Mouse (Mus musculus) limb, embryonic 12.5 days (tissue): Measurements from ENCODE around the gene Gm20388. TPM values are rescaled to one million over a fixed set of nuclear protein-coding genes. Genes with fewer than 3 reads are reported as not detected.
A peak's percentile ranks its signal among the peaks of the same experiment; 100 is the strongest.

Experiments
- ATAC-seq: fragments of 200-750 bp; cut with Nextera tagmentation; 2 replicates; pipeline ENCODE4 v1.8.0; 2017; ENCODE audit warnings: low read depth, moderate TSS enrichment; ENCODE audit not compliant: insufficient number of reproducible peaks, insufficient read depth, low FRiP score, low TSS enrichment
- H3K27ac ChIP-seq: fragments of 300-500 bp; sonication (generic); 2 replicates; pipeline ENCODE4 v1.5.1; 2016; ENCODE audit warnings: mild to moderate bottlenecking, moderate library complexity
- H3K27me3 ChIP-seq: fragments of 300-500 bp; sonication (generic); 2 replicates; pipeline ENCODE4 v1.6.1; 2016; ENCODE audit warnings: mild to moderate bottlenecking, moderate library complexity
- H3K36me3 ChIP-seq: fragments of 300-500 bp; sonication (generic); 2 replicates; pipeline ENCODE4 v1.6.1; 2016; ENCODE audit warnings: mild to moderate bottlenecking, moderate library complexity
- H3K4me1 ChIP-seq: fragments of 300-500 bp; sonication (generic); replicated peaks from 2 replicates; pipeline ENCODE4 v1.6.1; 2016
- H3K4me2 ChIP-seq: fragments of 300-500 bp; sonication (generic); 2 replicates; pipeline ENCODE4 v1.6.1; 2016; ENCODE audit warnings: mild to moderate bottlenecking, moderate library complexity
- H3K4me3 ChIP-seq: fragments of 300-500 bp; sonication (generic); replicated peaks from 2 replicates; pipeline ENCODE4 v1.5.1; 2016; ENCODE audit warnings: mild to moderate bottlenecking
- H3K9ac ChIP-seq: fragments of 300-500 bp; sonication (generic); replicated peaks from 2 replicates; pipeline ENCODE4 v1.6.1; 2016; ENCODE audit warnings: mild to moderate bottlenecking, moderate library complexity
- H3K9me3 ChIP-seq: fragments of 300-500 bp; sonication (generic); 2 replicates; pipeline ENCODE4 v1.6.1; 2016; ENCODE audit warnings: mild to moderate bottlenecking, moderate library complexity
- WGBS: fragments of 180-500 bp; shearing (Covaris S2); methylation state at CpG from one replicate; pipeline ENCODE4 v1.1.7; 2016; 5-methylcytosine and 5-hydroxymethylcytosine counted together
- polyA plus RNA-seq: library from polyadenylated mRNA; unstranded; fragments of >200 nt; fragmentation: Nextera tagmentation; extraction: Ambion mirVana; gene quantifications from 2 replicates; pipeline ENCODE4 v1.2.1, GENCODE M21; 2016

Gm20388 gene
- polyA plus RNA-seq, 1 experiment from 2014 or later = not detected

DNA sequence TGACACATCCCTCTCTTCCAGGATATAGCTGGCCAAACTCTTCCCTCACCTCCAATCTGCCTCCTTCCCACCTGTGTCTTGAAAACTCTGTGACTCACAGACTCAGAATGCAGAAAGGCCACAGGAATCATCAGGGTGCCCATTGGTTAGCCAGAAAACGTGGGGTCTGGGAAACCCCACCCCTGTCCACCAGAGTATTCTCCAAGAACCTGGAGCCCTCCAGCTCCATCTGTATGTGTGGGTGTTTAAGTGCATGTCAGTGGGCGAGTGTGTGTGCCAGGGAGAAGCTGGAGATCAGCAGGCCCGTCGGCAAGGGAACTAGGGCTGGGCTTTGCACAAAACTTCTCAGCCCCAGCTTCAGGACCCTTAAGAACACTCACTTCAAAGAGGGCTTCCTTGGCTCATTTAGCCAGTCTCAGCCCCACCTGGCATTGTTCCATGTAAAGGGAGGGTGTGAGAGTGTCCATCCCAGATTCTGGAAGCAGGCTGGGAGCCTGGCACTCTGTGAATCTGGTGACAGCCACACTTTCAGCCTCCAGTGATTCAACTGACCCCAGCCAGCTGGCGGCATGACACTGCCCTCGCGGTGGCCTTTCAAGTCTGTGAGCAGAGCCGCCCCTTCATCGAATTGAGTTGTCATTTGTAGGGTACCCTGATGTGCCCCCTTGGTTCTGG, 2509.4 kb downstream of the Gm20388 start:
- Histone ChIP-seq H3K4me2 (no peak overlapping the region), H3K27ac (peak overlapping the region; percentile 13; the same call in 1 of the 2 replicates), H3K4me1 (no peaks in the 10 kb centered on the region), H3K9ac (no peak overlapping the region), H3K9me3 (no peaks in the 10 kb centered on the region), H3K27me3 (no peaks in the 10 kb centered on the region), H3K4me3 (no peak overlapping the region), H3K36me3 (peaks cover 43% of the 10 kb centered on the region)
- no peak for ATAC-seq
- 72% methylated on average over 9 of the region's 9 CpGs for WGBS

DNA sequence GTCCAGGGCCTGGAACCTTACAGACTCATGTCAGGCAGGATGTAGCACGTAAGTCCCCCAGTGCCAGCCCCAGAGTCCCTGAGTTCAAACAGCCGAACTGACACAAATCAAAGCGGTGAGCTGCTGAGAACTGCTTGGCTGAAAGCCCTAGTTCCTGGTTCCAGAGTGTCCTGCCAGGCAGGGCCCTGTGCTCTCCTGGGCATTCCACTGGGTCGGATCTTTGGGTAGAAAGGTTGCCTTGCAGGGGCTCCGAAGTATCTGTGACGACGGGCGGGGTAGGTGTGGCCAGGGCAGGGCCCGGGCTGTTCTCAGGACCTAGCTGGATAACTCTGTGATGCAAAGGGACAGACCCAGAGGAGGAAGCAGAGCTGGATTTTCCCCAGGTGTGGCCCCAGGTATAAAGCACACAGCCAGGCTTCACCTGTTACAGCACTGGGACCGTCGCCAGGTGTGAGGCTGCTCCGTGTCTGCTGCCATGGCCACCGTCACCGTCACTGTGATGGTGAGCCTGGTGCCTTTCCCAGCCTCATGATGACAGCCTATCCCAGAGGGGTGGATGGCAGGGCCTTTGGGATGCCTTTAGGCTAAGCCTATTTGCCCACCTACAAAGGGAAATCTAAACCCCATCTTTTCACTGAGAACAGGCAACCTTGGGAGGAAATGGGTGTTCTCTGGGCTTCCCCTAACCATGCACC, 2510.9 kb downstream of the Gm20388 start, which contains the start of gene Il17c:
Gene Il17c, plus strand, starts transcription at position 645 of the 695 bp plus-strand sequence.
- no peak within 1 kb of the TSS for H3K27ac ChIP-seq

DNA sequence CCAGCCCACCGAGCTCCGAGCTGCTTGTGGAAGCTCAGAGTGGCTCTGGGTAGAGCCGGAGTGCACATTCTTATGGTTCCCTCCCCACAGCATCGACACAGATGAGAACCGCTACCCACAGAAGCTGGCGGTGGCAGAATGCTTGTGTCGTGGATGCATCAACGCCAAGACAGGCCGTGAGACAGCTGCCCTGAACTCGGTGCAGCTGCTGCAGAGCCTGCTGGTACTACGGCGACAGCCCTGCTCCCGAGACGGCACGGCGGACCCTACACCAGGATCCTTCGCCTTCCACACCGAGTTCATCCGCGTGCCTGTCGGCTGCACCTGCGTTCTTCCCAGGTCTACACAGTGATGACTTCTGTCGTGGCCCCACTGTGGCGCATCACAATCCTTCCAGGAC, 2512.6 kb downstream of the Gm20388 start:
- Histone ChIP-seq H3K4me2 (no peak overlapping the region), H3K9me3 (no peaks in the 10 kb centered on the region), H3K27ac (no peak overlapping the region), H3K4me3 (no peak overlapping the region), H3K9ac (no peak overlapping the region), H3K4me1 (no peaks in the 10 kb centered on the region), H3K27me3 (no peaks in the 10 kb centered on the region), H3K36me3 (peaks cover 23% of the 10 kb centered on the region)
- WGBS = 87% methylated on average over 24 of the region's 24 CpGs
- no peak for ATAC-seq

More for the DNA sequence above, 2510.9 kb downstream of the Gm20388 start, which contains the start of gene Il17c:
- ATAC-seq = no peak
- WGBS = 80% methylated on average over 14 of the region's 14 CpGs
- no peaks in the 10 kb centered on the region for H3K4me1 ChIP-seq
- no peak within 1 kb of the TSS for H3K9ac ChIP-seq
- H3K27me3 ChIP-seq = no peaks in the 10 kb centered on the region
- H3K36me3 ChIP-seq = peaks cover 38% of the 10 kb centered on the region
- no peak within 1 kb of the TSS for H3K4me2 ChIP-seq
- H3K9me3 ChIP-seq = no peaks in the 10 kb centered on the region
- no peak within 1 kb of the TSS for H3K4me3 ChIP-seq

DNA sequence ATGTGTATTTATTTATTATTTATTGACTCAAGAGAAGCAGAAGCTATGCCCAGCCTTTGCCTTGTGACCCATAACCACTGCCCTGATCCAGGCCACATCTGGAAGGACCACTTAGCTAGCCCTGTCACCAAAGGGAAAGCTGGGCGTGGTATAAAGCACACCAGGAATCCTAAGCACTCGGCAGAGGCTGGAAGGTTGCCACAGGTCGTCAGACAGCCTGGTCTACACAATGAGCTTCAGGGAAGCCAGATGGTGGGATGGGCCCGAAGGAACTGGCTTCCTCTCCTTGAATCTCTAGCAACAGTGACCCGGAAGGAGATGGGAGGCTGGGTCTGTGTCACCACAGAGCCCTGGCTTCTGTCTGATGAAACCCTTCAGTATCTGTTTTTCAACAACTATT, 2513.0 kb downstream of the Gm20388 start:
- Histone ChIP-seq H3K4me1 (no peaks in the 10 kb centered on the region), H3K27ac (no peak overlapping the region), H3K9me3 (no peaks in the 10 kb centered on the region), H3K9ac (no peak overlapping the region), H3K4me2 (no peak overlapping the region), H3K36me3 (peaks cover 18% of the 10 kb centered on the region), H3K4me3 (no peak overlapping the region), H3K27me3 (no peaks in the 10 kb centered on the region)
- ATAC-seq = no peak
- 56% methylated on average over 5 of the region's 5 CpGs for WGBS

DNA sequence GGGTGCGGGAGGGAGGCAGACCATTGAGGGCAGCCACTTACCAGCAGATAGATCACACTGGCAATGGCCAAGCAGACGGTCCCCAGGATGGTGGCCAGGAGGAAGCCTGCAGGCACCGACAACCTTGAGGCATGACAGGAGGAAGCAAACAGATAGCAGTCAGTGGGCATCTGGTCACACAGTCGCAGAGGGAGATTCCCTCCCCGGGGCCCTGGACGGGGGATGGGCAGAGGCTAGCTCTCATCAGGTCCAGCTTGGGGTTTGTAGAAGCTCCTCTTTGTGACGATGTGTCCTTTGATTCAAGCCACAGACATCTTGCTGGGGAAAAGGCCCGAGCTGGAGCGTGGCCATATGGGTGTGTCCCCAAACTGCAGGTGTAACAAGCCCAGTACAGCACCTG, 2515.5 kb downstream of the Gm20388 start:
- H3K4me3 ChIP-seq = no peak overlapping the region
- no peak for ATAC-seq
- no peaks in the 10 kb centered on the region for H3K4me1 ChIP-seq
- peaks cover 10% of the 10 kb centered on the region for H3K36me3 ChIP-seq
- H3K27me3 ChIP-seq = no peaks in the 10 kb centered on the region
- no peak overlapping the region for H3K27ac ChIP-seq
- 77% methylated on average over 9 of the region's 9 CpGs for WGBS
- no peaks in the 10 kb centered on the region for H3K9me3 ChIP-seq
- H3K9ac ChIP-seq = no peak overlapping the region
- H3K4me2 ChIP-seq = no peak overlapping the region

DNA sequence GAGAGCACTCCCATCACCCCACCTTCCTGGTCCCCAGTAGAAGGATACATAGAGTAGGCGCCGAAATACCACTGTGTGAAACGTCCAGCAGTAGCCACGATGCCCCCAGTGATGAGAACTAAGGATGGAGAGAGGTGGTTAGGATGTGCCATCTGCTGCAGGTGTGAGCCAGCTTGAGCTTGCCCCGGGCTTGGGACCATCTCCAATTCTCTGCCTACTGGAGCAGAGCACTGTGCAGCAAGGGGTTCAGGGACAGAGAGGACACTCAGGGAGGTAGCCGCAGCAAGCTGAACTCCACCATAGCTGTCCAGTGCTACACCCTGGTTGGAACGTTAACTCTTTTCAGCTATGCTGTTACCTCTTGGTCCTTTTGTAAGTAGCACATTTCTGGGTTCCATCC, 2517.0 kb downstream of the Gm20388 start:
- Histone ChIP-seq H3K9ac (no peak overlapping the region), H3K36me3 (peaks cover 10% of the 10 kb centered on the region), H3K4me2 (no peak overlapping the region), H3K9me3 (no peaks in the 10 kb centered on the region), H3K27ac (no peak overlapping the region), H3K27me3 (no peaks in the 10 kb centered on the region), H3K4me1 (peaks cover 12% of the 10 kb centered on the region), H3K4me3 (no peak overlapping the region)
- WGBS = 94% methylated on average over 7 of the region's 7 CpGs
- no peak for ATAC-seq

DNA sequence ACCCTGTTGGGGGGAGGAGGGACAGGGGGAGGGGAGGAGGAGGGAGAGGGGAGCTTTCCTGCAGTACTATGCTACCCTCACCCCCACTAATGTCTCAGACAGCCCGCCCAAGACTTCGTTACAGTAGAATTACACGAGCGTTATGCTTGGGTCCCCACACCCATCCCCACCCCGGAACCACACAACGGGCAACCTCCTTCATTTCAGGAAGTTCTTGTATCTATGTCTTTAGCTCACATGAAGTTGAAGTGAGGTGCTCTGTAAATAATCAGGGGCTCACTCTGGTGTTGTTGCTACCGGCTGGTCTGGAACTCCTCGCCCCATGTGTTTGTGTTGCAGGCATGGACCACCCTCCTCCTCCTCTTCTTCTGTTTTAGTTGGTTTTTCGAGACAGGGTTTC, 2517.5 kb downstream of the Gm20388 start:
- no peak overlapping the region for H3K9ac ChIP-seq
- no peak overlapping the region for H3K4me2 ChIP-seq
- H3K27me3 ChIP-seq = no peaks in the 10 kb centered on the region
- 88% methylated on average over 9 of the region's 9 CpGs for WGBS
- H3K4me3 ChIP-seq = no peak overlapping the region
- no peak for ATAC-seq
- H3K9me3 ChIP-seq = no peaks in the 10 kb centered on the region
- H3K36me3 ChIP-seq = peaks cover 10% of the 10 kb centered on the region
- peaks cover 17% of the 10 kb centered on the region for H3K4me1 ChIP-seq
- no peak overlapping the region for H3K27ac ChIP-seq

DNA sequence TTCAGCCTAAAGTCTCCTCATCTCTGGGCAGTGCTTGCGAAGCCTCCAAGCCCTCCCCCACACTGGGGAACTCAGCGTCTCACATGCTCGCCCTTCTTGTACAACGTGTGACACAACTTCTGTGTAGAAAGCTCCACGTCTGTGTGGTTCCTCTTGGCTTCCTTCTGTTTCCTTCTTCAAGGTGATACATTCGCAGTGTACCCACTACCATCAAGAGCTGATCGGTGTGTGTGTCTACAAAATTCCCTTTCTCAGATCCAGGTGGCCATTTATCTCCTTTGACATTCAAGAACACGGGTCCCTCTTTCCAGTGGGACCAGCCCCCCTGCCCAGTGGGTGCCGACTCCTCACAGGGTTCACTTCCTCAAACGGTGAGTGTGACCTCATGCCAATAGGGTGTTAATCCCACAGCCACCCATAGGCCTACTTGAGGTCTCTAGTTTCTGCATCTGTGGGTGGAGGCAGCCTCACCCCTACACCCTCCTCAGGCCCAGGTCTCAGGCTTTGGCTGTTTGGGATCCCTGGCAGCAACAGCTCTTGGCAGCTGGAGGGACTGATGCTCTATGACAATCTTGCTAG, 2519.5 kb downstream of the Gm20388 start:
- Histone ChIP-seq H3K36me3 (peaks cover 25% of the 10 kb centered on the region), H3K9ac (no peak overlapping the region), H3K4me2 (no peak overlapping the region; the same call in 1 of the 2 replicates), H3K27ac (no peak overlapping the region), H3K4me1 (peaks cover 19% of the 10 kb centered on the region), H3K9me3 (no peaks in the 10 kb centered on the region), H3K4me3 (no peak overlapping the region), H3K27me3 (no peaks in the 10 kb centered on the region)
- WGBS = 84% methylated on average over 10 of the region's 10 CpGs
- ATAC-seq = no peak

DNA sequence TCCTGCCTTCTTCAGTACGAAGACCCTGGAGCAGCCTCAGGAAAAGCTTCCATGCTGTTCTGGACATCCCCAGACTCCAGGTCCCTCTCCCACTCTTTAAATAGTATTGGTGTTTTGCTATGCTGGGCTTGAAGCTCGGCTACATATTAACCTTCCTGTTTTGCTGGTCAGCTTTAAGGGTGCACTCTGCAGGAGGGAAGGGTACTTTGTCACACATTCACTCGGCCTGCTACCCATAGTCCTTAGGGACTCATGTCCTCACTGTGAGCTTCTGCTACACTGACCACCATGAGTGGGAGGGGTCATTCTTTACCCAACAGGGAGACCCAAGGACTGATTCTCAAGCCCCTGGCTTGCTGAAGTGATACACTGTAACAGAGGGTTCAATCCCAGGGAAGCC, 2520.0 kb downstream of the Gm20388 start:
- Histone ChIP-seq H3K4me2 (no peak overlapping the region), H3K4me1 (peaks cover 19% of the 10 kb centered on the region), H3K9ac (no peak overlapping the region), H3K27ac (no peak overlapping the region), H3K27me3 (no peaks in the 10 kb centered on the region), H3K36me3 (peaks cover 25% of the 10 kb centered on the region), H3K4me3 (no peak overlapping the region), H3K9me3 (peaks cover 4% of the 10 kb centered on the region; the same call in 1 of the 2 replicates)
- no peak for ATAC-seq
- 80% methylated on average over 3 of the region's 3 CpGs for WGBS

DNA sequence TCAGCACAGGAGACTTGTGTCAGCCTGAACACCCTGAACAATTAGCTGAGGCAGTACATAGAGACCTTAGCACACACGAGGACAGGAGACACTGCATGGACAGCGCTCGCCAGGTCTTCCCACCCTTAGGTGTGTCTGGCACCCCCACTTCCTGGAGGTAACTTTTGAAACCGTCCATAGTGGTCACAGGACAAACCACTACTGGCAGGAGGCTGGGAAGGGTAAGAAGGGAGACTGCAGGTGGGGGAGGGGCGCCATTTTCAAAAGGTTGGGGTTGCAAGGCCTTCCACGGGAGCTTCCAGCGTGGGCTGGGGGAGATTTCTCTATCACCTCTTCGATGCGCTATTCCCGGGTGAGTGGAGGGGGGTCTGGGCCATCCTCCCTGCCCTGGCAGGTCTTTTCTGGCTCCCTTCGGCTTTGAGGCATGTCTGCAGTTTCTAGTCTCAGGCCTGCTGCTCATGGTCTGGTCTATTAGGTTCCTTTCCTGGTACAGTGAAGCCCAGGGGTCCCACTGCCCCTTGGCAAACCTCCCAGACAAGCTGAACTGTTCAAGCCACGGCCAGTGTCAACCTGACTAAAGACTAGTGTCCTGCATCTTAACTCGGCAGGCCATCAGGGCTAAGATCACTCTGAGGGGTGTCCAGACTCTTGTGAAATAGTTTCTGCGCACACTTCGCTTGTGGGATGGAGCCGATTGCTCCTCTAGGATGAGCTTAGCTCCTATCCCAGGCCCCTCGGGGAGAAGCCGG, 2521.2 kb downstream of the Gm20388 start:
- WGBS = 34% methylated on average over 18 of the region's 18 CpGs
- ATAC-seq = no peak
- peaks cover 19% of the 10 kb centered on the region for H3K4me1 ChIP-seq
- H3K9me3 ChIP-seq = peaks cover 5% of the 10 kb centered on the region; the same call in 1 of the 2 replicates
- H3K4me2 ChIP-seq = peak overlapping the region; percentile 91
- peaks cover 34% of the 10 kb centered on the region for H3K36me3 ChIP-seq
- H3K27ac ChIP-seq = peak overlapping the region; percentile 66
- H3K4me3 ChIP-seq = peak overlapping the region; percentile 60
- peak overlapping the region; percentile 83 for H3K9ac ChIP-seq
- H3K27me3 ChIP-seq = no peaks in the 10 kb centered on the region
